ENCODE assay signal across 8 mouse cellular contexts in genomic region chr4:133011821-133012775, GRCm38 (mm10). TPM values are rescaled to one million over a fixed set of nuclear protein-coding genes. Genes with fewer than 3 reads are reported as not detected.
DNase-seq lines count a peak whose midpoint lies in the region; ATAC-seq and TF ChIP-seq lines count a peak whose summit lies in the region.

No protein-coding gene starts in this region.

- peak overlapping the region; percentile 99 for H3K27ac ChIP-seq in layer of hippocampus, adult 2 months
- H3K27ac ChIP-seq in forebrain, embryonic 12.5 days: peak overlapping the region; percentile 95
- H3K27ac ChIP-seq in limb, embryonic 14.5 days (replicated peaks; ENCODE audit: low read depth, low read length): peak overlapping the region; percentile 95

- peak; percentile 15 for ATAC-seq in forebrain, embryonic 12.5 days (ENCODE audit: low FRiP score)
- ATAC-seq in limb, embryonic 14.5 days (ENCODE audit: low FRiP score, low read depth): peak; percentile 1
- 0 out of 2 replicates have a peak, but pooled peaks have one; percentile 1 for ATAC-seq in monocyte, adult 5-6 weeks (replicated peaks; ENCODE audit: insufficient number of reproducible peaks, low FRiP score, low TSS enrichment, poor library complexity, severe bottlenecking)

- WGBS in forebrain, embryonic 12.5 days: under 1% methylated on average over 74 of the region's 84 CpGs
- under 1% methylated on average over 55 of the region's 84 CpGs for WGBS in limb, embryonic 14.5 days

- peak overlapping the region; percentile 86 for H3K4me2 ChIP-seq in forebrain, embryonic 12.5 days
- peak overlapping the region; percentile 85 for H3K4me2 ChIP-seq in limb, embryonic 14.5 days (replicated peaks; ENCODE audit: low read depth, low read length, severe bottlenecking)

- H3K9ac ChIP-seq in forebrain, embryonic 12.5 days: peak overlapping the region; percentile 95
- H3K9ac ChIP-seq in limb, embryonic 14.5 days (ENCODE audit: low read depth, low read length, severe bottlenecking): peak overlapping the region; percentile 98

- DNase-seq in layer of hippocampus, adult 2 months (ENCODE audit: low spot score in 2 of 2): no peak
- DNase-seq in layer of hippocampus, postnatal 25 days (ENCODE audit: extremely low spot score in 1 of 2, low spot score in 1 of 2): no peak
- peak; percentile 71 for DNase-seq in adrenal gland, postnatal 25 days
- peak; percentile 70 for DNase-seq in heart, postnatal 4 days
- peak; percentile 67 for DNase-seq in limb, embryonic 14.5 days (ENCODE audit: low spot score)
- peak; percentile 74 for DNase-seq in thymus, postnatal 14 days

- peaks cover 59% of the 10 kb centered on the region for H3K4me1 ChIP-seq in forebrain, embryonic 12.5 days
- H3K4me1 ChIP-seq in limb, embryonic 14.5 days (ENCODE audit: control insufficient read depth, insufficient read depth, low read length): peaks cover 41% of the 10 kb centered on the region

- TF ChIP-seq CTCF in layer of hippocampus, adult 2 months (conservative IDR thresholded peaks at IDR 0.05): no peak

- no peaks in the 10 kb centered on the region; the same call in 1 of the 2 replicates for H3K36me3 ChIP-seq in forebrain, embryonic 12.5 days (replicated peaks)
- H3K36me3 ChIP-seq in limb, embryonic 14.5 days (ENCODE audit: control insufficient read depth, insufficient read depth, low read length): 0 out of 2 replicates have a peak, but pooled peaks cover 2% of the 10 kb centered on the region

- H3K4me3 ChIP-seq in layer of hippocampus, adult 2 months: peak overlapping the region; percentile 97
- peak overlapping the region; percentile 95 for H3K4me3 ChIP-seq in forebrain, embryonic 12.5 days (replicated peaks)
- H3K4me3 ChIP-seq in limb, embryonic 14.5 days (replicated peaks; ENCODE audit: low read length): peak overlapping the region; percentile 100

- peak; percentile 7; the same call in 1 of the 2 replicates for TF ChIP-seq POLR2A in limb, embryonic 14.5 days (IDR thresholded peaks at IDR 0.05; ENCODE audit: borderline replicate concordance, extremely low read depth, insufficient read depth, insufficient read length)

- no peaks in the 10 kb centered on the region for H3K9me3 ChIP-seq in forebrain, embryonic 12.5 days
- no peaks in the 10 kb centered on the region for H3K9me3 ChIP-seq in limb, embryonic 14.5 days (ENCODE audit: control insufficient read depth, low read length)

- peaks cover 20% of the 10 kb centered on the region for H3K27me3 ChIP-seq in forebrain, embryonic 12.5 days
- H3K27me3 ChIP-seq in limb, embryonic 14.5 days (ENCODE audit: control insufficient read depth, insufficient read depth, low read length): no peaks in the 10 kb centered on the region; the same call in 1 of the 2 replicates

RNA-seq across cellular contexts. Expression of gene Ahdc1, which starts 1.0 kb away (rescaled TPM):
- 100 to 1,000 TPM; 108 to 113 TPM for total RNA-seq in layer of hippocampus, adult 2 months (2021)
- total RNA-seq in layer of hippocampus, postnatal 25 days (2021): 100 to 1,000 TPM in 1 of 2 experiments, 10 to 100 TPM in 1; 96.9 to 109 TPM
- total RNA-seq in adrenal gland, postnatal 25 days (2021): 91.4 and 96.4 TPM in 2 replicates
- polyA plus RNA-seq in forebrain, embryonic 12.5 days (2016; fragmentation: Nextera tagmentation; extraction: Ambion mirVana): 7.2 and 8.1 TPM in 2 replicates
- total RNA-seq in heart, postnatal 4 days (2021): 10 to 100 TPM; 41.1 to 48.7 TPM
- polyA plus RNA-seq in limb, embryonic 14.5 days (2012; rRNA removed): 29.6 and 41.0 TPM in 2 replicates
- polyA plus RNA-seq in limb, embryonic 14.5 days (2014; fragmentation: Nextera tagmentation; extraction: Ambion mirVana): 12.9 and 15.6 TPM in 2 replicates
- 2.8 to 13.7 TPM (median 3.3 TPM) in 3 replicates for total RNA-seq in monocyte, adult 5-6 weeks (2017)

RNA-seq across cellular contexts. Expression of gene Fgr, which starts 38.2 kb away (rescaled TPM):
- total RNA-seq in layer of hippocampus, adult 2 months (2021): under 1 TPM in 1 of 2 experiments, not detected in 1; 0.12 TPM
- total RNA-seq in layer of hippocampus, postnatal 25 days (2021): under 1 TPM; 0.07 to 0.14 TPM
- total RNA-seq in adrenal gland, postnatal 25 days (2021): 0.33 TPM in 1 of 2 replicates, not detected in the other
- polyA plus RNA-seq in forebrain, embryonic 12.5 days (2016; fragmentation: Nextera tagmentation; extraction: Ambion mirVana): 0.12 and 0.20 TPM in 2 replicates
- total RNA-seq in heart, postnatal 4 days (2021): under 1 TPM; 0.33 to 0.43 TPM
- polyA plus RNA-seq in limb, embryonic 14.5 days (2012; rRNA removed): 0.54 and 0.64 TPM in 2 replicates
- 0.35 and 0.62 TPM in 2 replicates for polyA plus RNA-seq in limb, embryonic 14.5 days (2014; fragmentation: Nextera tagmentation; extraction: Ambion mirVana)
- total RNA-seq in monocyte, adult 5-6 weeks (2017): 266 TPM in 3 replicates

Comparison
In these comparisons a context has a peak if more than half of its experiments do, and no peak if none do; other contexts are left out.
1. DNase-seq: peak in adrenal gland, postnatal 25 days (single experiment), heart, postnatal 4 days (single experiment), limb, embryonic 14.5 days (single experiment) and thymus, postnatal 14 days (single experiment); none in layer of hippocampus, adult 2 months (0 of 2) and layer of hippocampus, postnatal 25 days (0 of 2).
2. RNA of gene Fgr, which starts 38.2 kb away (total RNA-seq): 266 TPM in monocyte, adult 5-6 weeks; 0.33 to 0.43 TPM in heart, postnatal 4 days, 0.33 TPM in adrenal gland, postnatal 25 days, 0.07 to 0.14 TPM in layer of hippocampus, postnatal 25 days and 0.12 TPM in layer of hippocampus, adult 2 months; every median in the first group is over 100 times any median in the second.
3. Peak in every context shown above with its lines, with median percentiles within 50 percentile points of each other: H3K27ac ChIP-seq, H3K4me3 ChIP-seq and ATAC-seq.